Mouse (Mus musculus): ENCODE results near the gene Kazn. TPM values are rescaled to one million over a fixed set of nuclear protein-coding genes. Genes with fewer than 3 reads are reported as not detected.
A peak's percentile ranks its signal among the peaks of the same experiment; 100 is the strongest.

Gene Kazn
- polyA plus RNA-seq (2012; rRNA removed): 45.8 and 60.3 TPM in 2 replicates

DNA sequence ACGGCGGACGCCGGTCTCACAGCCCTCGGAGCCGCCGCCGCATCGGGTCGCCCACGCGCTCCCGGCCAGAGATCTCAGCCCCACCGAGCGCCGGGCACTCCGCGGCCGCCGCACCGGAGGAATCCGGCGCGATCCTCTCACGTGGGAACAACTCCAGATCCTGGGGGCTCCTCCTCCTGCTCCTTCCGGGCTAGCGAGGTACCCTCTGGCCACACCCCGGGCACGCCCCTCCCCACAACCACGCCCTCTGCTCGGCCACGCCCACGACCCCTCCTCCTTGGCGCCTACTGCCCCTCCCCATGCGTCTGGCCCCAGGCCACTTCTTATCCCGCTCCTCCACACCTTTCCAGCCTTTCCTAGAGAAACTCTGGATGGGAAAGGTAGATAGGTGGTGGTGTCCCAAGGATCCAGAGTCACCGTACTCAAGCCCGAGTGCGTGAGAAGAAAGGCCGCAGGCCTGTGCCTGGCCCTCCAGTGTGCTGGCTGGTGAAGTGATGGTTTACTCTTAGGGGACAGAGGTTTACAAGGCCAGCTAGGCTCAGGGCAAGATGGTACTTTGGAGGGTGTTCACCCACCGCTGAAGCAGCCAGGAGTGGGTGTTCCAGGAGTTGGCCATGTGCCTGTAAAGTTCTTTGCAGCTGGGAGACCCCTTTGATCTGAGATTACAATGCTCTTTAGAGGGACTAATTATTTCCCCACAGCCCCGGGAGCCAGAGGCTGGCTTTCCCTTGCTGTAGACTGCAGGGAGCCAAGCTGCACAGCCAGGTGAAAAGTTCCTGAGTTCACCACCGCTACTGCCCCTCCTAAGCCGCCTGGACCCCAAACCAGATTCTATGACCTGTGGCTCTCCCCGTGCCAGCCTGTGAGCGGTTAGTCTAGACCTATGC lies at the start of gene Kazn:
Kazn (minus strand) TSS at position 162 of the 887 bp plus-strand sequence.
- peaks cover 3% of the 10 kb centered on the region for H3K4me1 ChIP-seq (ENCODE audit: control insufficient read depth, insufficient read depth, low read length)
- no peak within 1 kb of the TSS for H3K27ac ChIP-seq (ENCODE audit: insufficient read depth, low read length)
- TF ChIP-seq CTCF (IDR thresholded peaks at IDR 0.05; ENCODE audit: extremely low read depth, insufficient read depth, low read length) (no peak), POLR2A (IDR thresholded peaks at IDR 0.05; ENCODE audit: extremely low read depth, insufficient read depth, low read length) (no peak)

DNA sequence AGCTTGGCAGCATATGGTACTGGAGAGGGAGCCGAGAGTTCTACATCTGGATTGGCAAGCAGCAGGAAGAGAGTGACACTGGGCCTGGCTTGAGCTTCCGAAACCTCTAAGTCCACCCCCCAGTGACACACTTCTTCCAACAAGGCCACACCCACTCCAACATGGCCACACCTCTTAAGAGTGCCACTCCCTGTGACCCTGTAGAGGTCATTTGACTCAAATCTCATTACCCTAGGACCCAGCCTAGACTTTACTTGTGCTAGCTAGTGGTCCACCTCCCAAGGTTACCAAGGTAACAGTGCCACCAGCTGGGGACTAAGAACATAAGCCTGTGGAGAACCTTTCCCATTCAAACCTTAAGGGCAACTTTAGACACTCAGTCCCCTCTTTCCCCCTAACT lies 46.3 kb upstream of the Kazn start:
- Histone ChIP-seq H3K27ac (ENCODE audit: insufficient read depth, low read length) (no peak overlapping the region), H3K4me1 (ENCODE audit: control insufficient read depth, insufficient read depth, low read length) (no peaks in the 10 kb centered on the region), H3K4me3 (ENCODE audit: insufficient read depth, low read length) (no peak overlapping the region)
- TF ChIP-seq CTCF (IDR thresholded peaks at IDR 0.05; ENCODE audit: extremely low read depth, insufficient read depth, low read length): no peak
- TF ChIP-seq POLR2A (IDR thresholded peaks at IDR 0.05; ENCODE audit: extremely low read depth, insufficient read depth, low read length): no peak

More for the DNA sequence above, at the start of gene Kazn:
- peak within 1 kb of the TSS; percentile 16 for H3K4me3 ChIP-seq (ENCODE audit: insufficient read depth, low read length)

DNA sequence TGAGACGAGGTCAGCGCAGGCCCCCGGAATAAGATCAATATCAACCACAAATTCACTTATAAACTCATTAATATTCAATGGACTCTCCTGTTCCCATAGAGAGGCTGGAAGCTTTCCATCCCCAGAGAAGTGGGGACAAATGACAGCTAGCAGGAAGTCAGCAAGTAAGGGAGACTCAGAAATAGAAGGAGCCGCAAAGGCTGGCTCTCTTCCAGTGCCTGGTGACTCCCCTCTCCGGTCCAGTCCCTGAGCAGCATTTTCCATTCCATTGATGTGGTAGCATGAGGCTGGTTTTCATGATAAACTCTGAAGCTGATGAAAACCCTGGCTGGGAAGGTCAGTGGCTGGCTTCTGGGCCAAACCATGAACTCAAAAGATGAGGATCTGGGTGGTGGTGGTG lies 44.7 kb upstream of the Kazn start:
- Histone ChIP-seq H3K27ac (ENCODE audit: insufficient read depth, low read length) (no peak overlapping the region), H3K4me3 (ENCODE audit: insufficient read depth, low read length) (no peak overlapping the region), H3K4me1 (ENCODE audit: control insufficient read depth, insufficient read depth, low read length) (no peaks in the 10 kb centered on the region)
- no peak for TF ChIP-seq POLR2A (IDR thresholded peaks at IDR 0.05; ENCODE audit: extremely low read depth, insufficient read depth, low read length)
- TF ChIP-seq CTCF (IDR thresholded peaks at IDR 0.05; ENCODE audit: extremely low read depth, insufficient read depth, low read length): no peak

GRCm38 (mm10) chr4:142278197-142278575 lies 39.0 kb upstream of the Kazn start:
- Histone ChIP-seq H3K27ac (ENCODE audit: insufficient read depth, low read length) (no peak overlapping the region), H3K4me1 (ENCODE audit: control insufficient read depth, insufficient read depth, low read length) (peaks cover 2% of the 10 kb centered on the region), H3K4me3 (ENCODE audit: insufficient read depth, low read length) (no peak overlapping the region)
- TF ChIP-seq POLR2A (IDR thresholded peaks at IDR 0.05; ENCODE audit: extremely low read depth, insufficient read depth, low read length): no peak
- TF ChIP-seq CTCF (IDR thresholded peaks at IDR 0.05; ENCODE audit: extremely low read depth, insufficient read depth, low read length): no peak

GRCm38 (mm10) chr4:142277481-142278196 lies 38.4 kb upstream of the Kazn start:
- TF ChIP-seq POLR2A (IDR thresholded peaks at IDR 0.05; ENCODE audit: extremely low read depth, insufficient read depth, low read length) (no peak), CTCF (IDR thresholded peaks at IDR 0.05; ENCODE audit: extremely low read depth, insufficient read depth, low read length) (no peak)
- Histone ChIP-seq H3K4me3 (ENCODE audit: insufficient read depth, low read length) (0 out of 2 replicates have a peak overlapping the region, but pooled peaks have one; percentile 2), H3K27ac (ENCODE audit: insufficient read depth, low read length) (no peak overlapping the region)

DNA sequence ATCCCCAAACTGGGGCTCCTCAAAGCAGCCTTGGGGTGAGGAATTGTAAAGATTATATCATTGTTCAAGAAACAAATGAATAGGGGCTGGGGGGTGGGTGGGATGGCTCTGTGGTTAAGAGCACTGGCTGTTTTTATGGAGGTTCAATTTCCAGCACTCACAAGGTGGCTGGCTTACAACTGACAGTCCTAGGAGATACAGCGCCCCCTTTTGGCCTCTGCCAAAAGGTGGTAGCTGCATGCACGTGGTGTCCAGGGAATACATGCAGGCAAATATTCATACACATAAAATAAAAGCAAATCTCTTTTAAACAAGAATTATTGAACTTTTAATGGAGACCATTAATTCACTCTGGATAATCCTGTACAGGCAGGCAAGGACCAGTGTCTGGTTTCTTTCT lies 36.0 kb upstream of the Kazn start:
- TF ChIP-seq CTCF (IDR thresholded peaks at IDR 0.05; ENCODE audit: extremely low read depth, insufficient read depth, low read length) (peak; percentile 28; the same call in 1 of the 2 replicates), POLR2A (IDR thresholded peaks at IDR 0.05; ENCODE audit: extremely low read depth, insufficient read depth, low read length) (no peak)
- Histone ChIP-seq H3K27ac (ENCODE audit: insufficient read depth, low read length) (no peak overlapping the region), H3K4me3 (ENCODE audit: insufficient read depth, low read length) (no peak overlapping the region), H3K4me1 (ENCODE audit: control insufficient read depth, insufficient read depth, low read length) (peaks cover 3% of the 10 kb centered on the region)

More at GRCm38 (mm10) chr4:142277481-142278196, 38.4 kb upstream of the Kazn start:
- H3K4me1 ChIP-seq (ENCODE audit: control insufficient read depth, insufficient read depth, low read length): peaks cover 2% of the 10 kb centered on the region

DNA sequence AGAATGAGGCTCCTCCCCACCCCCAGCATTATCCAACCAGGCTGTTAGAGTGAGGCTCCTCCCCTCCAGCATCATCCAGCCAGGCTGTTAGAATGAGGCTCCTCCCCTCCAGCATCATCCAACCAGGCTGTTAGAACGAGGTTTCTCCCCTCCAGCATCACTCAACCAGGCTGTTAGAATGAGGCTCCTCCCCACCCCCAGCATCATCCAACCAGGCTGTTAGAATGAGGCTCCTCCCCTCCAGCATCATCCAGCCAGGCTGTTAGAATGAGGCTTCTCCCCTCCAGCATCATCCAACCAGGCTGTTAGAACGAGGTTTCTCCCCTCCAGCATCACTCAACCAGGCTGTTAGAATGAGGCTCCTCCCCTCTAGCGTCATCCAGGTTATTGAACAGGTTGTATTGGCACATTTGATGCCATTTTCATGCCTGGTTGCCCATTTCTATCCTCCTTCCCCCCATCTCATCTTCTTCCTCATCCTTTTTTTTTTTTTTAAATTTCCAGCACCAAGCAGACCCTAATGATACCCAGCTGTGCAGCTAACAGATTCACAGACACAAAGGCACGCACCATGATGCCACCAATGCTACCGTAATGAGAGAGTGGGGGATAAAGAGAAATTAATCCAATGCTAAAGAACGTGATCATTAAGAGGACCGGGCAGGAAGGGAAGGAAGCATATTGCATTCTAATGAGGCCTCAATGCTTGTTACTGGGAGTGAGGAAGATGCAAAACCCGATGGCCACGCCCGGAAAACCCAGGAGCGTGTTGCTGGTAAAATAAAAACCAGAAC lies 35.4 kb upstream of the Kazn start:
- Histone ChIP-seq H3K4me3 (ENCODE audit: insufficient read depth, low read length) (no peak overlapping the region), H3K4me1 (ENCODE audit: control insufficient read depth, insufficient read depth, low read length) (peaks cover 3% of the 10 kb centered on the region), H3K27ac (ENCODE audit: insufficient read depth, low read length) (no peak overlapping the region)
- TF ChIP-seq CTCF (IDR thresholded peaks at IDR 0.05; ENCODE audit: extremely low read depth, insufficient read depth, low read length) (no peak), POLR2A (IDR thresholded peaks at IDR 0.05; ENCODE audit: extremely low read depth, insufficient read depth, low read length) (no peak)

GRCm38 (mm10) chr4:142271506-142271905 lies 32.3 kb upstream of the Kazn start:
- TF ChIP-seq CTCF (IDR thresholded peaks at IDR 0.05; ENCODE audit: extremely low read depth, insufficient read depth, low read length) (no peak), POLR2A (IDR thresholded peaks at IDR 0.05; ENCODE audit: extremely low read depth, insufficient read depth, low read length) (no peak)
- peaks cover 8% of the 10 kb centered on the region for H3K4me1 ChIP-seq (ENCODE audit: control insufficient read depth, insufficient read depth, low read length)
- no peak overlapping the region for H3K4me3 ChIP-seq (ENCODE audit: insufficient read depth, low read length)
- no peak overlapping the region for H3K27ac ChIP-seq (ENCODE audit: insufficient read depth, low read length)

- Histone ChIP-seq H3K4me3 (ENCODE audit: insufficient read depth, low read length) (no peak overlapping the region), H3K27ac (ENCODE audit: insufficient read depth, low read length) (no peak overlapping the region), H3K4me1 (ENCODE audit: control insufficient read depth, insufficient read depth, low read length) (peaks cover 9% of the 10 kb centered on the region)
- TF ChIP-seq POLR2A (IDR thresholded peaks at IDR 0.05; ENCODE audit: extremely low read depth, insufficient read depth, low read length) (no peak), CTCF (IDR thresholded peaks at IDR 0.05; ENCODE audit: extremely low read depth, insufficient read depth, low read length) (no peak)
These were observed 28.6 kb upstream of the Kazn start for GRCm38 (mm10) chr4:142267832-142268231.

All from cortical plate, adult 2 months (tissue).